Mouse (Mus musculus) hindbrain, embryonic 10.5 days (tissue): ENCODE data around the gene Pxylp1. TPM values are rescaled to one million over a fixed set of nuclear protein-coding genes. Genes with fewer than 3 reads are reported as not detected.
A peak's percentile ranks its signal among the peaks of the same experiment; 100 is the strongest.

Source experiments
- DNase-seq: peaks from one replicate; pipeline ENCODE4 v3.0.0-alpha.2; 2017; ENCODE audit warnings: low spot score
- H3K27ac ChIP-seq: fragments of 300-500 bp; sonication (generic); 2 replicates; pipeline ENCODE4 v1.5.1; 2016; ENCODE audit warnings: mild to moderate bottlenecking, moderate library complexity
- H3K27me3 ChIP-seq: fragments of 300-500 bp; sonication (generic); 2 replicates; pipeline ENCODE4 v1.6.1; 2016; ENCODE audit warnings: mild to moderate bottlenecking; ENCODE audit not compliant: poor library complexity, insufficient read depth, severe bottlenecking
- H3K36me3 ChIP-seq: fragments of 300-500 bp; sonication (generic); 2 replicates; pipeline ENCODE4 v1.6.1; 2016; ENCODE audit warnings: mild to moderate bottlenecking, moderate library complexity
- H3K4me1 ChIP-seq: fragments of 300-500 bp; sonication (generic); replicated peaks from 2 replicates; pipeline ENCODE4 v1.6.1; 2016; ENCODE audit warnings: mild to moderate bottlenecking
- H3K4me3 ChIP-seq: fragments of 300-500 bp; sonication (generic); 2 replicates; pipeline ENCODE4 v1.5.1; 2016; ENCODE audit warnings: mild to moderate bottlenecking, moderate library complexity
- H3K9me3 ChIP-seq: fragments of 300-500 bp; sonication (generic); 2 replicates; pipeline ENCODE4 v1.6.1; 2016; ENCODE audit warnings: mild to moderate bottlenecking, moderate library complexity
- WGBS: fragments of 180-500 bp; shearing (Covaris S2); methylation state at CpG from one replicate; pipeline ENCODE4 v1.1.7; 2016; 5-methylcytosine and 5-hydroxymethylcytosine counted together
- polyA plus RNA-seq: library from polyadenylated mRNA; unstranded; fragments of >200 nt; fragmentation: Nextera tagmentation; extraction: Ambion mirVana; gene quantifications from 2 replicates; pipeline ENCODE4 v1.2.1, GENCODE M21; 2016

Gene Pxylp1
- polyA plus RNA-seq, 1 experiment from 2014 or later: 33.1 TPM

- 69% methylated on average over 5 of the region's 5 CpGs for WGBS
- H3K4me3 ChIP-seq: no peak overlapping the region
- H3K27me3 ChIP-seq: no peaks in the 10 kb centered on the region
- peaks cover 14% of the 10 kb centered on the region; the same call in 1 of the 2 replicates for H3K4me1 ChIP-seq
- H3K27ac ChIP-seq: no peak overlapping the region
- DNase-seq: no peak
- no peaks in the 10 kb centered on the region for H3K9me3 ChIP-seq
- H3K36me3 ChIP-seq: peaks cover 9% of the 10 kb centered on the region; the same call in 1 of the 2 replicates
Measured at GRCm38 (mm10) chr9:96849012-96849411, 43.5 kb downstream of the Pxylp1 start.

GRCm38 (mm10) chr9:96846361-96846760 lies 46.1 kb downstream of the Pxylp1 start:
- DNase-seq: no peak
- peaks cover 24% of the 10 kb centered on the region for H3K36me3 ChIP-seq
- 95% methylated on average over 8 of the region's 8 CpGs for WGBS
- no peak overlapping the region for H3K4me3 ChIP-seq
- no peaks in the 10 kb centered on the region for H3K27me3 ChIP-seq
- H3K9me3 ChIP-seq: peaks cover 2% of the 10 kb centered on the region; the same call in 1 of the 2 replicates
- peaks cover 11% of the 10 kb centered on the region; the same call in 1 of the 2 replicates for H3K4me1 ChIP-seq
- no peak overlapping the region for H3K27ac ChIP-seq

GRCm38 (mm10) chr9:96844798-96845209 lies 47.7 kb downstream of the Pxylp1 start:
- peaks cover 10% of the 10 kb centered on the region; the same call in 1 of the 2 replicates for H3K4me1 ChIP-seq
- 69% methylated on average over 3 of the region's 3 CpGs for WGBS
- H3K27me3 ChIP-seq: no peaks in the 10 kb centered on the region
- no peak overlapping the region for H3K4me3 ChIP-seq
- H3K9me3 ChIP-seq: peaks cover 4% of the 10 kb centered on the region; the same call in 1 of the 2 replicates
- no peak for DNase-seq
- peaks cover 25% of the 10 kb centered on the region for H3K36me3 ChIP-seq
- H3K27ac ChIP-seq: no peak overlapping the region

GRCm38 (mm10) chr9:96839376-96839775 lies 53.1 kb downstream of the Pxylp1 start:
- DNase-seq: no peak
- Histone ChIP-seq H3K27ac (peak overlapping the region; percentile 29; the same call in 1 of the 2 replicates), H3K4me3 (no peak overlapping the region), H3K27me3 (no peaks in the 10 kb centered on the region), H3K36me3 (peaks cover 25% of the 10 kb centered on the region), H3K4me1 (peaks cover 23% of the 10 kb centered on the region), H3K9me3 (peaks cover 4% of the 10 kb centered on the region; the same call in 1 of the 2 replicates)
- 90% methylated on average over 5 of the region's 5 CpGs for WGBS

- peak overlapping the region; percentile 29; the same call in 1 of the 2 replicates for H3K27ac ChIP-seq
- peaks cover 25% of the 10 kb centered on the region for H3K36me3 ChIP-seq
- DNase-seq: peak; percentile 47
- H3K9me3 ChIP-seq: peaks cover 4% of the 10 kb centered on the region; the same call in 1 of the 2 replicates
- no peak overlapping the region for H3K4me3 ChIP-seq
- peaks cover 23% of the 10 kb centered on the region for H3K4me1 ChIP-seq
- 45% methylated on average over 10 of the region's 10 CpGs for WGBS
- H3K27me3 ChIP-seq: no peaks in the 10 kb centered on the region
Measured at GRCm38 (mm10) chr9:96838864-96839263, 53.6 kb downstream of the Pxylp1 start.

GRCm38 (mm10) chr9:96837781-96838420 lies 54.6 kb downstream of the Pxylp1 start:
- Histone ChIP-seq H3K4me3 (no peak overlapping the region), H3K27ac (peak overlapping the region; percentile 64; the same call in 1 of the 2 replicates), H3K27me3 (no peaks in the 10 kb centered on the region), H3K36me3 (peaks cover 21% of the 10 kb centered on the region), H3K9me3 (peaks cover 4% of the 10 kb centered on the region; the same call in 1 of the 2 replicates), H3K4me1 (peaks cover 23% of the 10 kb centered on the region)
- whole genome bisulfite sequencing: 34% methylated on average over 20 of the region's 20 CpGs
- DNase-seq: no peak

GRCm38 (mm10) chr9:96836984-96837383 lies 55.5 kb downstream of the Pxylp1 start:
- no peak overlapping the region for H3K4me3 ChIP-seq
- 33% methylated on average over 8 of the region's 8 CpGs for WGBS
- no peaks in the 10 kb centered on the region for H3K27me3 ChIP-seq
- H3K27ac ChIP-seq: peak overlapping the region; percentile 64
- peak; percentile 25 for DNase-seq
- H3K9me3 ChIP-seq: peaks cover 4% of the 10 kb centered on the region; the same call in 1 of the 2 replicates
- peaks cover 23% of the 10 kb centered on the region for H3K4me1 ChIP-seq
- H3K36me3 ChIP-seq: peaks cover 14% of the 10 kb centered on the region; the same call in 1 of the 2 replicates

- H3K27ac ChIP-seq: no peak overlapping the region
- peaks cover 10% of the 10 kb centered on the region; the same call in 1 of the 2 replicates for H3K36me3 ChIP-seq
- H3K4me3 ChIP-seq: no peak overlapping the region
- no peak for DNase-seq
- WGBS: 92% methylated on average over 6 of the region's 6 CpGs
- no peaks in the 10 kb centered on the region for H3K27me3 ChIP-seq
- no peaks in the 10 kb centered on the region for H3K9me3 ChIP-seq
- H3K4me1 ChIP-seq: peaks cover 23% of the 10 kb centered on the region
Measured at GRCm38 (mm10) chr9:96835374-96835921, 57.0 kb downstream of the Pxylp1 start.

- H3K36me3 ChIP-seq: peaks cover 22% of the 10 kb centered on the region
- no peaks in the 10 kb centered on the region for H3K27me3 ChIP-seq
- no peak for DNase-seq
- WGBS: 61% methylated on average over 5 of the region's 5 CpGs
- H3K27ac ChIP-seq: no peak overlapping the region
- no peaks in the 10 kb centered on the region for H3K9me3 ChIP-seq
- peaks cover 20% of the 10 kb centered on the region for H3K4me1 ChIP-seq
- no peak overlapping the region for H3K4me3 ChIP-seq
Measured at GRCm38 (mm10) chr9:96833606-96834005, 58.9 kb downstream of the Pxylp1 start.

GRCm38 (mm10) chr9:96832516-96832915 lies 60.0 kb downstream of the Pxylp1 start:
- peak overlapping the region; percentile 40 for H3K27ac ChIP-seq
- WGBS: 86% methylated on average over 4 of the region's 4 CpGs
- H3K4me1 ChIP-seq: peaks cover 13% of the 10 kb centered on the region
- no peaks in the 10 kb centered on the region for H3K9me3 ChIP-seq
- H3K27me3 ChIP-seq: no peaks in the 10 kb centered on the region
- no peak for DNase-seq
- peaks cover 30% of the 10 kb centered on the region for H3K36me3 ChIP-seq
- H3K4me3 ChIP-seq: no peak overlapping the region

- Histone ChIP-seq H3K9me3 (no peaks in the 10 kb centered on the region), H3K27me3 (no peaks in the 10 kb centered on the region), H3K27ac (no peak overlapping the region), H3K36me3 (peaks cover 36% of the 10 kb centered on the region), H3K4me1 (peaks cover 8% of the 10 kb centered on the region), H3K4me3 (no peak overlapping the region)
- no peak for DNase-seq
- 88% methylated on average over 17 of the region's 17 CpGs for WGBS
Measured at GRCm38 (mm10) chr9:96830856-96831359, 61.6 kb downstream of the Pxylp1 start.

GRCm38 (mm10) chr9:96829682-96830081 lies 62.8 kb downstream of the Pxylp1 start:
- Histone ChIP-seq H3K27me3 (no peaks in the 10 kb centered on the region), H3K36me3 (peaks cover 43% of the 10 kb centered on the region), H3K9me3 (no peaks in the 10 kb centered on the region), H3K4me3 (no peak overlapping the region), H3K27ac (no peak overlapping the region), H3K4me1 (peaks cover 8% of the 10 kb centered on the region)
- DNase-seq: no peak
- WGBS: 78% methylated on average over 3 of the region's 3 CpGs

- Histone ChIP-seq H3K4me1 (peaks cover 8% of the 10 kb centered on the region; the same call in 1 of the 2 replicates), H3K27ac (no peak overlapping the region), H3K9me3 (no peaks in the 10 kb centered on the region), H3K36me3 (peaks cover 53% of the 10 kb centered on the region), H3K4me3 (no peak overlapping the region), H3K27me3 (no peaks in the 10 kb centered on the region)
- WGBS: 82% methylated on average over 2 of the region's 2 CpGs
- DNase-seq: no peak
Measured at GRCm38 (mm10) chr9:96828071-96828470, 64.4 kb downstream of the Pxylp1 start.
